Mouse (Mus musculus): Measurements from ENCODE around the gene Gimap5. TPM values are rescaled to one million over a fixed set of nuclear protein-coding genes. Genes with fewer than 3 reads are reported as not detected.

The Gimap5 gene
- polyA plus RNA-seq, 1 experiment from 2014 or later = 3.4 TPM

DNA sequence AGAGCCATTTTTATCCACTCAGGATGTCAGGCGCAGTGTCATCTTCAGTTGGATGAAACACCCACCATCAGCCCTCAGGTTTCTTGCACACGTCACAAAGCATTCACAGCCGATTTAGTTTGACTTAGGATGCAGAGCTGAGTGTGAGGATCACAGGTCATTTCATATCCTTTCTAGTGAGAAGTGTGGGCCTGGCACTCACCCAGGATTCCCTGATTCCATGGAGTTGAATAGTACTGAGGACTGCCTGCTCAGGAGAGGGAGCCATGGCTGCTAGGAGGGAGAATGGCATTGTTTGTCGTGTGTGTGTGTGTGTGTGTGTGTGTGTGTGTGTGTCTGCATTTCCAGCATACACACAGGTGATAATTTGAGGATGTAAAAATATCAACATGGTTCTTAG, 25.7 kb upstream of the Gimap5 start:
- H3K4me1 ChIP-seq = peaks cover 2% of the 10 kb centered on the region; the same call in 1 of the 2 replicates
- no peak overlapping the region for H3K9ac ChIP-seq
- no peaks in the 10 kb centered on the region for H3K36me3 ChIP-seq
- peaks cover 4% of the 10 kb centered on the region; the same call in 1 of the 2 replicates for H3K9me3 ChIP-seq
- no peak for ATAC-seq (ENCODE audit: low FRiP score, low read depth)
- H3K27me3 ChIP-seq = no peaks in the 10 kb centered on the region
- WGBS = 87% methylated on average over 4 of the region's 4 CpGs
- no peak overlapping the region for H3K27ac ChIP-seq
- no peak overlapping the region for H3K4me2 ChIP-seq (replicated peaks)
- no peak overlapping the region for H3K4me3 ChIP-seq

- no peak for ATAC-seq (ENCODE audit: low FRiP score, low read depth)
- Histone ChIP-seq H3K36me3 (no peaks in the 10 kb centered on the region), H3K9ac (no peak overlapping the region), H3K9me3 (peaks cover 4% of the 10 kb centered on the region; the same call in 1 of the 2 replicates), H3K27me3 (no peaks in the 10 kb centered on the region), H3K4me3 (no peak overlapping the region), H3K27ac (no peak overlapping the region), H3K4me2 (replicated peaks) (no peak overlapping the region), H3K4me1 (peaks cover 8% of the 10 kb centered on the region)
- 81% methylated on average over 8 of the region's 8 CpGs for WGBS
These were observed 22.5 kb upstream of the Gimap5 start for GRCm38 (mm10) chr6:48723468-48723867.

- peaks cover 8% of the 10 kb centered on the region for H3K4me1 ChIP-seq
- H3K9me3 ChIP-seq = peaks cover 4% of the 10 kb centered on the region; the same call in 1 of the 2 replicates
- no peaks in the 10 kb centered on the region for H3K27me3 ChIP-seq
- H3K36me3 ChIP-seq = no peaks in the 10 kb centered on the region
- 0% methylated on average over 1 of the region's 1 CpGs for WGBS
- ATAC-seq (ENCODE audit: low FRiP score, low read depth) = no peak
- H3K4me2 ChIP-seq (replicated peaks) = no peak overlapping the region
- H3K27ac ChIP-seq = no peak overlapping the region
- no peak overlapping the region for H3K4me3 ChIP-seq
- H3K9ac ChIP-seq = no peak overlapping the region
These were observed 20.5 kb upstream of the Gimap5 start for GRCm38 (mm10) chr6:48725476-48725875.

GRCm38 (mm10) chr6:48727761-48728160, 18.2 kb upstream of the Gimap5 start:
- WGBS = 85% methylated on average over 5 of the region's 5 CpGs
- peaks cover 4% of the 10 kb centered on the region; the same call in 1 of the 2 replicates for H3K9me3 ChIP-seq
- peaks cover 8% of the 10 kb centered on the region for H3K4me1 ChIP-seq
- no peak for ATAC-seq (ENCODE audit: low FRiP score, low read depth)
- H3K27me3 ChIP-seq = no peaks in the 10 kb centered on the region
- no peaks in the 10 kb centered on the region for H3K36me3 ChIP-seq
- H3K4me3 ChIP-seq = no peak overlapping the region
- no peak overlapping the region for H3K4me2 ChIP-seq (replicated peaks)
- no peak overlapping the region for H3K9ac ChIP-seq
- H3K27ac ChIP-seq = no peak overlapping the region

DNA sequence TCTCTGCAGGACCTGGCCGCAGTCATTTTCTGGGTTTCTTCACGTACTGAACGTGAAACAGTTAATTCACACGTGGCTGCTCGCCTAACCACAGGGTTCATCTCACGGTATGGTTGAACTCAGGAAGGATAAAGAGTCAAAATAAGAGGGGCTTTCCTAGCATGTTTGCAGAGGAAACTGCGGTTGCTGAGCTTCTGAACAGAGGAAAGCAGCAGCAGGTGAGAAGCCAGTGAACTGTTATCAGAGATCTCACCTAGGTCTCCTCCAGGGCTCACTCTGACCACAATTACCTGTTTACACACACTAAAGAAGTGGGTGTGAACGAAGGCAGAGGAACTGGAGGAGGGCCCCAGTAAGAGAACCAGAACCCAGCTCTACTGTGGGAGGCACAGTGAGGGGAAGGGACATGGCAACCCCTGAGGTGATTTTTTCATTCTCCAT, 13.1 kb upstream of the Gimap5 start:
- Histone ChIP-seq H3K9me3 (no peaks in the 10 kb centered on the region), H3K9ac (no peak overlapping the region), H3K27me3 (no peaks in the 10 kb centered on the region), H3K36me3 (no peaks in the 10 kb centered on the region), H3K4me3 (no peak overlapping the region), H3K27ac (no peak overlapping the region), H3K4me1 (no peaks in the 10 kb centered on the region), H3K4me2 (replicated peaks) (no peak overlapping the region)
- 47% methylated on average over 8 of the region's 8 CpGs for WGBS
- ATAC-seq (ENCODE audit: low FRiP score, low read depth) = no peak

DNA sequence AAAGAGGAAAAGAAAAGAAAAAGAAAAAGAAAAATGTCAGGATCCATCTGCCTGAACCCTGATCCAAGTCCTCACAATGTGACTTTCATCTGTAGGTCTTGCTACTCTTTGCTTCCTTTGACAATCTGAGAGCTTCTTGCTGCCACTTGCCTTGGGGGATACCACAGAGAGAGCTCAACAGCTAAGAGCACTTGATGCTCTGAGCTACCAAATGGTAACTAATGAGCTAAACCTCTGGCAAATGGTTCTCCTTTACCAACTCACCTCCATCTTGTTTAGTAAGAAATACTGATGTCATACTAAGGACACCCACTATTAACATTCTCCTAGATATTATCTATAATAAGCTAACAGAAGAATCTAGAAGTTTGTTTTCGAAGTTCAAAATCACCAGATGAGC, 12.3 kb upstream of the Gimap5 start:
- Histone ChIP-seq H3K9me3 (no peaks in the 10 kb centered on the region), H3K4me1 (no peaks in the 10 kb centered on the region), H3K9ac (no peak overlapping the region), H3K36me3 (no peaks in the 10 kb centered on the region), H3K27ac (no peak overlapping the region), H3K4me2 (replicated peaks) (no peak overlapping the region), H3K4me3 (no peak overlapping the region), H3K27me3 (0 out of 2 replicates have a peak, but pooled peaks cover under 1% of the 10 kb centered on the region)
- no peak for ATAC-seq (ENCODE audit: low FRiP score, low read depth)
- WGBS = 78% methylated on average over 1 of the region's 1 CpGs

- Histone ChIP-seq H3K36me3 (no peaks in the 10 kb centered on the region), H3K4me1 (no peaks in the 10 kb centered on the region), H3K9me3 (no peaks in the 10 kb centered on the region), H3K27me3 (peaks cover 23% of the 10 kb centered on the region), H3K4me2 (replicated peaks) (no peak overlapping the region), H3K27ac (no peak overlapping the region), H3K4me3 (no peak overlapping the region), H3K9ac (no peak overlapping the region)
- ATAC-seq (ENCODE audit: low FRiP score, low read depth) = no peak
- 72% methylated on average over 2 of the region's 2 CpGs for WGBS
These were observed 8.9 kb upstream of the Gimap5 start for GRCm38 (mm10) chr6:48737053-48737452.

GRCm38 (mm10) chr6:48737688-48738087, 8.3 kb upstream of the Gimap5 start:
- peaks cover 29% of the 10 kb centered on the region for H3K27me3 ChIP-seq
- no peaks in the 10 kb centered on the region for H3K36me3 ChIP-seq
- ATAC-seq (ENCODE audit: low FRiP score, low read depth) = no peak
- H3K9me3 ChIP-seq = no peaks in the 10 kb centered on the region
- H3K4me1 ChIP-seq = peaks cover 4% of the 10 kb centered on the region
- H3K4me3 ChIP-seq = no peak overlapping the region
- 92% methylated on average over 5 of the region's 5 CpGs for WGBS
- H3K9ac ChIP-seq = no peak overlapping the region
- no peak overlapping the region for H3K27ac ChIP-seq
- no peak overlapping the region for H3K4me2 ChIP-seq (replicated peaks)

DNA sequence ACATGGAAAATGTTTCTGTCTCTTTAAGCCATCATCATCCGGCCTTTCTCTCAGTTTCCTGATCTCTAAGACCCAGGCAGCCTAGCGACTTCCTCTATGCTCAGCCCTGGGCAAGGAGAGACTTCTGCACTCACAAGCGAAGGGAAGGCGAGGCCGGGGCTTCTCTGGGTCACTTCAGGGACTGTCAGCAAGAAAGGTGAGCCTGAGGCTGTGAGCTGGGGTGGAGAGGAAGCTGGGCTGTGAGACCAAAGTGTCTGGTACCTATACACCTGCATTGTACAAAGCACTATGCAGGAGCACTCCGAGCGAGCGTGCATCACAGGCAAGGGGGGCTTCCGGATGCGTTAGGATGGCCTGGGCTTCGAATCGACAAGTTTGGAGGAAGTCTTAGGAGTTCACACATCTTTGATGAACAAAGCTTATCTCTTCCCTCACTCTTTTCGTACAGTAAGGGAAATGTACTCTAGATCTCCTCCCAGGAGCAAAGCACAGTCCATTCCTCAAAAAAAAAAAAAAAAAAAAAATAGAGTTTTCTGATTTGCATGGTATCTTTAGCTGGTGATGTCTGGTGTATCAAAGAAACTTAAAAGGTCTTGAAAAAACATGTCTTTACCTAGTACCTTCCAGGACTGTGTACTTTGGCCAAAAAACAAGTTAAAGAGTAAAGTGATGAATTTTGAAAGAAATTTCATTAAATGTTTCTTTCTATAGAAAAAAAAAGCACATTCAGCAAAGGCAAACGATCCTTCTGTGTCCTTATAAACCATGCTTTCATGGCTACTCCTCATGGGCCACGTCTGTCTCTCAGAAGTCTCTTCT, 6.8 kb upstream of the Gimap5 start, which contains the start of gene Gimap1:
TSS of gene Gimap1 (plus strand) at position 94 of the 819 bp plus-strand sequence.
- H3K4me3 ChIP-seq = no peak within 1 kb of the TSS
- H3K27ac ChIP-seq = no peak within 1 kb of the TSS
- peaks cover 44% of the 10 kb centered on the region for H3K27me3 ChIP-seq
- no peak within 1 kb of the TSS for H3K4me2 ChIP-seq (replicated peaks)
- no peaks in the 10 kb centered on the region for H3K9me3 ChIP-seq
- H3K36me3 ChIP-seq = no peaks in the 10 kb centered on the region
- WGBS = 76% methylated on average over 15 of the region's 15 CpGs
- ATAC-seq (ENCODE audit: low FRiP score, low read depth) = no peak
- H3K4me1 ChIP-seq = peaks cover 9% of the 10 kb centered on the region
- H3K9ac ChIP-seq = no peak within 1 kb of the TSS

DNA sequence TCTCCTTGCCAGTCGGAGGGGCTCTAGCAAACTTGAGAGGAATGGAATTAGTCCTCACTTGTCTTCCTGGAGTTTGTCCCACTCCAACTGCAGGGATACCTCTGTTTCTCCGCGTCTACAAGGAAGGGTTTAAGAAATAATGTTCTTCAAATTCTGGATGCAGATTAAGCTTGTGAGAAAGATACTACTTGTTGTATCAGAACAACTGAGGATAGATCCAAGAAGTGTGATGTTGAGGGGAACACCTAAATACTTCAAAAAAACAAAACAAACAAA, 6.3 kb upstream of the Gimap5 start:
- no peaks in the 10 kb centered on the region for H3K9me3 ChIP-seq
- no peak for ATAC-seq (ENCODE audit: low FRiP score, low read depth)
- H3K36me3 ChIP-seq = no peaks in the 10 kb centered on the region
- H3K9ac ChIP-seq = no peak overlapping the region
- 94% methylated on average over 3 of the region's 3 CpGs for WGBS
- peaks cover 9% of the 10 kb centered on the region for H3K4me1 ChIP-seq
- no peak overlapping the region for H3K27ac ChIP-seq
- no peak overlapping the region for H3K4me2 ChIP-seq (replicated peaks)
- H3K27me3 ChIP-seq = peaks cover 48% of the 10 kb centered on the region
- no peak overlapping the region for H3K4me3 ChIP-seq

- Histone ChIP-seq H3K27me3 (peaks cover 55% of the 10 kb centered on the region), H3K4me1 (peaks cover 9% of the 10 kb centered on the region), H3K4me2 (replicated peaks) (no peak overlapping the region), H3K9ac (no peak overlapping the region), H3K9me3 (no peaks in the 10 kb centered on the region), H3K4me3 (no peak overlapping the region), H3K27ac (no peak overlapping the region), H3K36me3 (no peaks in the 10 kb centered on the region)
- ATAC-seq (ENCODE audit: low FRiP score, low read depth) = no peak
- WGBS = 68% methylated on average over 3 of the region's 3 CpGs
These were observed 5.4 kb upstream of the Gimap5 start for GRCm38 (mm10) chr6:48740501-48741169.

DNA sequence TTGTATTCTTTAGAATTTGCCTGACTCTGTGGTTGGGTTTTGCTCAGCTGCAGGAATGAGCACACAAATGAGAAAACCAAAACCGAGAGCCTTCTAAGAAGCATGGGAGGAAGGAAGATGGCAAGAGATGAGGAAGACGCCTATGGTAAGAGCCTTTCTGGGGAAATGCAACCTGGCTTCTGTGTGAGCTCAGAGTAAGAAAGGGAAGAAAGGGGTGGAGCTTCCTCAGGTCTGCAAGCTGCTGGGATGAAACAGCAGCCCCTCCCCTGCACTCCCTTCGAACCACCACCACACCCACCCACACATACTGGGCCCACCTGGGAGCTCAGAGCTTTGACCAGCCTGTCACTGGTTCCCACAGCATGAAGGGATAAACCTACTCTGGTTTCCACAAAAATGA, 4.7 kb upstream of the Gimap5 start:
- no peak overlapping the region for H3K9ac ChIP-seq
- H3K27ac ChIP-seq = no peak overlapping the region
- H3K4me1 ChIP-seq = peaks cover 9% of the 10 kb centered on the region
- no peaks in the 10 kb centered on the region for H3K36me3 ChIP-seq
- no peak for ATAC-seq (ENCODE audit: low FRiP score, low read depth)
- no peak overlapping the region for H3K4me3 ChIP-seq
- 33% methylated on average over 3 of the region's 3 CpGs for WGBS
- peaks cover 62% of the 10 kb centered on the region for H3K27me3 ChIP-seq
- H3K4me2 ChIP-seq (replicated peaks) = no peak overlapping the region
- no peaks in the 10 kb centered on the region for H3K9me3 ChIP-seq
